Mouse (Mus musculus) cerebellum, adult 11 months (tissue): ENCODE data around the gene H2-M10.1.
"Not testable (repeated sequence)": the region's sequence is repeated elsewhere in the genome, so short reads cannot be mapped to it uniquely, and the experiment has no call there.

Experiments used
- DNase-seq: peaks from one replicate; pipeline ENCODE4 v3.0.0; 2022

H2-M10.1 gene

DNA sequence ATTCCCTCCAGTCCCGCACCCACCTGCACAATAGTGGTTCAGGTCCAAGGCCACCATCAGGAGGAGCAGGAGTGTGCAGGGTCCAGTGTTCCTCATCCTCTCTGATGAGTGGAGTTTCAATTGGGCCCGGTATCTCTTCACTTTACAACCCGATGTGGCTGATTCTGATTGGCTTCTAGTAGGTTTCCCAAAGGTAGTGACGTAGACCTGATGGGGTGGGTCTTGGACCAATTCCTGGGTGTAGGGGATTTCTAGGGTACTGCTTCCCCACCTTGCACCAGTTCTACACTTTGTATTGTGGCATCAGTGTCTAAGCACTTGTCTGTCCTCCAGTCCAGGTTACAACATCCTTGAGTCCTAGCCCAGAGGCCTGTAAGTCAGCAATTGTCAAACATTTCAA is at the start of gene H2-M10.1:
Gene H2-M10.1, minus strand, starts transcription at position 101 of the 400 bp plus-strand sequence.
- DNase-seq = no peak

GRCm38 (mm10) chr17:36368317-36368716 is 42.4 kb upstream of the H2-M10.1 start, which contains the start of gene H2-M10.3:
Gene H2-M10.3, minus strand, starts transcription at chr17:36368417.
- not testable (repeated sequence) for DNase-seq

- not testable (repeated sequence) for DNase-seq
Measured at GRCm38 (mm10) chr17:36362404-36362803, 36.4 kb upstream of the H2-M10.1 start.

DNA sequence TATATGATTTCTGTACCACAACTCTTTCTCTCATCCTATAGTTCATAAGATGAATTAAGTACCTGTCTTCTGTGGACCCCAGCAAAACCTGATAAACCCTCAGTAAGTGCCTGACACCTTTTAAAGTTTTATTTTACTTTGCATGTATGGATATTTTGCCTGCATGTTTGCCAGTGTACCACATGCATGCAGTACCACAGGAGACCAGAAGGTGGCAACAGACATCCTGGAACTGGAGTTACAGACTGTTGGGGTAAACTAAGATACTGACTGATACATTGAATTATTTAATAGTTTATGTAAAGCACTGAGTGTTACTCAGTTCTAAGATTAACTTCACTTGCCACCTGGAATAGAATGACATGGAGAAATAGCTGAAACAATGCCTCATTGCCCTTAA is 31.6 kb upstream of the H2-M10.1 start:
- DNase-seq = peak; percentile 15

DNA sequence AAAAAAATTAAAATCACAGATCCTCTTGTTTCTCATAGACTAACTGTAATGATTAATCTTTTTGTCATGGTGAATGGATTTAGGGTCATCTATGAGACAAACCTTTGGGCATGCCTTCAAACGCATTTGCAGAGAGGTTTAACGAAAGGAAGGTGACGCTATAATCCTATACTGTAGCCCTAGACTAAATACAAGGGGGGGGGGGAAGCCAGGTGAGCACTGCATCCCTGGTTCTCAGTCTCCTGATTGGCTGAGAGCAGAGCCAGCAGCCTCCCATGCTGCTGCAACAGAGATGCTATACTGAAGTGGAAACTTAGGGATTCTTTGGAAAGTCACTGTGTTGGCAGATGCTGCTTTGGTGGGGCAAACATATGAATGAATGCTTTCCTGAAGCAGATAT is 29.8 kb upstream of the H2-M10.1 start:
- no peak for DNase-seq

DNA sequence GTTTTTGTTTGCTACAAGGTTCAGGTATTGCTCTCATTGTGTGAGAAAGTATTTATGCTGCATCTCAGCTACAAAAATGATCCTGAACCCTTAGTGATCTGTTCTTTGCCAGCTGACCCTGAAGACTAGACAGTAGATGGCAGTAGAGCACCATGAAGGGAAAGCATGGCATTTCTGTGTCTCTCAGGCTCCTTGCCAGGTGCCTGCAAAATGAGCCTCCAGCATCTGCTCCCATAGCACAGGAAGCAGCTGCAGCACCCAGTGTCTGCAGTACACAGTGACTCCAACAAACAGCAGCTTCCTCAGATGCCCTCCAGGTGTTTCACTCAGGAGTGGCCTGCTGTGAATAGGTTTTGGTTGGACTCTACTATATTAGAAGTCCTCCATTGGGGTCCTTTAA is 29.4 kb upstream of the H2-M10.1 start:
- peak; percentile 44 for DNase-seq

DNA sequence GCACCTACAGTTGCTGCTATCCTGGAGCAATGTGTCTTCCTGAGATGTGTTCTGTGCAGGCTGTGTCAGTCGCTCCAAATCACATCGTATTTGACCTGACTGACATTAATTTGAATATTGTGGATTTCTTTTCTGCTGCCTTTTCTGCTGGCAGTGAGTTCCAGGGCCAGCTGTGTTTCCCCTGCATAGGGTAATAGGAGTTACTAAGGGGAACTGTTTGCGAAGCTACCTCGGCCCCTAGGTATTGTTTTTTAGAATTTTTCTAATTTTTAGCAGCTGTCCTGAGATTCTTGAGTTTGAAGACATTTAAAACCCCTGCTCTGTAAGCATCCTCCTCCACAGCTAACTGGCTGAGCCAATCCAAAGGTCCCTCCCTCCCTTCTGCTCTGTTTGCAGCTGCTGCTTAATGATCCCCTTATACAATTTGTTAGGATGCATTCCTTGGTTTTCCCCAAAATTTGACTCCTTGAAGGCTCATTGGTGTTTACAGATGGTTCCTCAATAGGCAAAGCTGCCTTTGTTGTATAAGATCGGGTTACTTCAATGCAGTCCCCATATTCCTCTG is 10.2 kb downstream of the H2-M10.1 start:
- no peak for DNase-seq

GRCm38 (mm10) chr17:36315041-36315688 is 10.8 kb downstream of the H2-M10.1 start:
- DNase-seq = peak; percentile 78

DNA sequence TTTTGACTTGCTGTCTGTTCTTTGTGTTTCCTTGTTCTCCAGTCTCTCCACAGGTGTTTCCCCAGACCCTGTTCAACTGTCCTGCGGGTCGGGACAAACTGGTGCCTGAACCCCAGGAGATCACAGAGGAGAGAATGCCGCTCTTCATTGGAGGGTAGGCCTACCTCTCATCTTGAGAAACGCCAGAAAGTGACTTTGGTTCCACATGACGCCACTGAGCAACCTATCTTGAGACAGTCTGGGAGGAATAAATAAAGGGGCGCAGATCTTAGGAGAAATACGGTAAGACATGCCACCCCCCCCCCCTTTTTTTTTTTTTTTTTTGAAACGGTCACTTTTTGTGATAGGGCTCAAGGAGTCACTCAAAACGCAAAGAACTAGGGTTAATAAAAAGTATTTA is 11.4 kb downstream of the H2-M10.1 start:
- peak; percentile 33 for DNase-seq

DNA sequence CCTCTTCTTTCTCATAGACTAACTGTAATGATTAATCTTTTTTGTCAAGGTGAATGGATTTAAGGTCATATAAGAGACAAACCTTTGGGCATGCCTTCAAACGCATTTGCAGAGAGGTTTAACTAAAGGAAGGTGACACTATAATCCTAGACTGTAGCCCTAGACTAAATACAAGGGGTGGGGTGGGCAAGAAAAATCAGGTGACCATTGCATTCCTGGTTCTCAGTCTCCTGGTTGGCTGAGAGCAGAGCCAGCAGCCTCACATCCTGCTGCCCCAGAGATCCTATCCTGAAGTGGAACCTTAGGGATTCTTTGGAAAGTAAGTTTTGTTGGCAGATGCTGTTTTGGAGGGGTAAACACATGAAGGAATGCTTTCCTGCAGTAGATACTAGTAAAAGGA is 16.7 kb downstream of the H2-M10.1 start:
- DNase-seq = no peak

GRCm38 (mm10) chr17:36308855-36309254 is 17.1 kb downstream of the H2-M10.1 start:
- DNase-seq = peak; percentile 70

DNA sequence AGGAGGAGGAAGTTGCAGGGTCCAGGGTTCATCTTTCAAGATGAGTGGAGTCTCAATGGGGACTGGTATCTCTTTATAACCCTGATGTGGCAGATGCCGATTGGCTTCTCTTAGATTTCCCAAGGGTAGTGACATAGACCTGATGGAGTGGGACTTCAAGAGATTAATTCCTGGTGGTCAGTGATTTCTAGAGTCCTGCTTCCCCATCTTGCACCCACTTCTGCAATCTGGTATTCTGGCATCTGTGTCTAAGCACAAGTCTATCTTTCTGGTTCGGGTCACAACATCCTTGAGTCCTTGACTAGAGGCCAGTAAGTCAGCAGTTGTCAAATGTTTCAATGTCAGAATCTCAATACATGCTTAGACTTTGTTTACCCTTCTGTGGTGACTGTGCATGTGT is 39.6 kb downstream of the H2-M10.1 start, which contains the start of gene H2-M10.2:
Gene H2-M10.2, minus strand, starts transcription at position 101 of the 400 bp plus-strand sequence.
- no peak for DNase-seq

GRCm38 (mm10) chr17:36281521-36282245 is 44.3 kb downstream of the H2-M10.1 start:
- DNase-seq = no peak

- no peak for DNase-seq
Measured at GRCm38 (mm10) chr17:36274776-36275175, 51.2 kb downstream of the H2-M10.1 start.

GRCm38 (mm10) chr17:36273796-36274195 is 52.2 kb downstream of the H2-M10.1 start:
- DNase-seq = no peak
